Mouse (Mus musculus) hindbrain, embryonic 15.5 days (tissue): ENCODE results near the gene Nxpe4. TPM values are rescaled to one million over a fixed set of nuclear protein-coding genes. Genes with fewer than 3 reads are reported as not detected.
"Not testable (repeated sequence)": the region's sequence is repeated elsewhere in the genome, so short reads cannot be mapped to it uniquely, and the experiment has no call there.

ENCODE experiments used
- ATAC-seq: fragments of 200-750 bp; cut with Nextera tagmentation; 2 replicates; pipeline ENCODE4 v1.8.0; 2017; ENCODE audit warnings: low read depth, moderate number of reproducible peaks, moderate TSS enrichment; ENCODE audit not compliant: low FRiP score
- H3K27ac ChIP-seq: fragments of 300-500 bp; sonication (generic); replicated peaks from 2 replicates; pipeline ENCODE4 v1.5.1; 2015; ENCODE audit warnings: mild to moderate bottlenecking, inconsistent platforms
- H3K27me3 ChIP-seq: fragments of 300-500 bp; sonication (generic); 2 replicates; pipeline ENCODE4 v1.6.1; 2015; ENCODE audit warnings: control low read depth, inconsistent platforms
- H3K36me3 ChIP-seq: fragments of 300-500 bp; sonication (generic); 2 replicates; pipeline ENCODE4 v1.6.1; 2015; ENCODE audit warnings: control low read depth, inconsistent platforms
- H3K4me1 ChIP-seq: fragments of 300-500 bp; sonication (generic); replicated peaks from 2 replicates; pipeline ENCODE4 v1.6.1; 2015; ENCODE audit warnings: control low read depth, inconsistent platforms
- H3K4me2 ChIP-seq: fragments of 300-500 bp; sonication (generic); 2 replicates; pipeline ENCODE4 v1.6.1; 2015; ENCODE audit warnings: moderate library complexity, mild to moderate bottlenecking, inconsistent platforms
- H3K4me3 ChIP-seq: fragments of 300-500 bp; sonication (generic); 2 replicates; pipeline ENCODE4 v1.5.1; 2015; ENCODE audit warnings: mild to moderate bottlenecking, inconsistent platforms
- H3K9ac ChIP-seq: fragments of 300-500 bp; sonication (generic); 2 replicates; pipeline ENCODE4 v1.6.1; 2015; ENCODE audit warnings: inconsistent platforms
- H3K9me3 ChIP-seq: fragments of 300-500 bp; sonication (generic); 2 replicates; pipeline ENCODE4 v1.6.1; 2016; ENCODE audit warnings: control low read depth, inconsistent platforms
- WGBS: fragments of 180-500 bp; shearing (Covaris S2); methylation state at CpG from one replicate; pipeline ENCODE4 v1.1.7; 2015; 5-methylcytosine and 5-hydroxymethylcytosine counted together
- polyA plus RNA-seq: library from polyadenylated mRNA; unstranded; fragments of >200 nt; fragmentation: Nextera tagmentation; extraction: Ambion mirVana; gene quantifications from 2 replicates; pipeline ENCODE4 v1.2.1, GENCODE M21; 2015

Nxpe4 gene
- polyA plus RNA-seq, 1 experiment from 2014 or later: 8.7 TPM

DNA sequence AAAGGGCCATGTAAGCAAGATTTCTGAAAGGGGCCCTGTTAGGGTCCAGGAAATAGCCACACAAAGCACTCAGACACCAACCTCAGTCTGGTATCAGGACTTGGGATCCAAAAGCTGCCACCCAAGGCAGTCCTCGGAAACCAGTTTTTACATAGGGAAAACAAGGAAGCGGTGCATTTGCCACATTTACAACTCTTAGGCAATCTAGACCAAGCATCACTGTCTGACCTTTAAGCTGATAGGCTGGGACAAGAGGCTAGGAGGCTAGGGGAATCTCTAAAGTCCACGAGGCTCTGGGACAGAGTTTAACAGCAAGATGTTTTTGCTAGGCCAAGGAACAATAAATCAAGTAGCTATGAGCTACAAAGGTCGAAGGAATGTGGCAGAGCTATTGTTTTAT lies 226.6 kb downstream of the Nxpe4 start:
- 81% methylated on average over 4 of the region's 4 CpGs for WGBS
- H3K36me3 ChIP-seq: no peaks in the 10 kb centered on the region
- H3K27me3 ChIP-seq: no peaks in the 10 kb centered on the region

DNA sequence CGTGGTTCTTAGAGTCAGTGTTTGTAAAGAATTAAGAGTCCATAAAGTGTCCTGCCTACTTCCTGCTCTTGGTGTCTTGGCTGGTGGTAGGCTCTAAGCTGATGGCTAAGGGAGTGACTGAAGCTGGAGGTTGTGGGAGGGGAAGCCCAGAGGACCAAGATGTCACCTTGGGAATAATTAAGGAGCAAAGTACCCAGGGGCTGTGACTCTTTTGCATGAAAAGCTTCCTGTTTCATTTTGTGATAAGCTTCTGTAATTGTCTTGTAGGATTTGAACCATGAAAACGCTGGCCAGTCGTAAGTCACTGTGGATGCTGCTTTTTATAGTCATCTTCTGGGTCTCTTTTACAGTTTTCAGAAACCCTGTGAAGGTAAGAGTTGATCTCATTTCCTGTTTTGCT lies 228.2 kb downstream of the Nxpe4 start:
- H3K4me3 ChIP-seq: no peak overlapping the region
- H3K36me3 ChIP-seq: no peaks in the 10 kb centered on the region
- no peak overlapping the region for H3K27ac ChIP-seq
- H3K27me3 ChIP-seq: no peaks in the 10 kb centered on the region
- no peaks in the 10 kb centered on the region for H3K4me1 ChIP-seq
- WGBS: 83% methylated on average over 3 of the region's 3 CpGs
- H3K9me3 ChIP-seq: no peaks in the 10 kb centered on the region
- no peak overlapping the region for H3K4me2 ChIP-seq
- H3K9ac ChIP-seq: no peak overlapping the region
- ATAC-seq: no peak

More for the DNA sequence above, 226.6 kb downstream of the Nxpe4 start:
- Histone ChIP-seq H3K9ac (no peak overlapping the region), H3K4me1 (no peaks in the 10 kb centered on the region), H3K4me3 (no peak overlapping the region), H3K9me3 (no peaks in the 10 kb centered on the region), H3K27ac (no peak overlapping the region), H3K4me2 (no peak overlapping the region)
- ATAC-seq: no peak

GRCm38 (mm10) chr9:48403590-48404209 lies 241.9 kb downstream of the Nxpe4 start:
- Histone ChIP-seq H3K4me1 (no peaks in the 10 kb centered on the region), H3K27ac (no peak overlapping the region), H3K4me2 (no peak overlapping the region), H3K9ac (no peak overlapping the region), H3K27me3 (no peaks in the 10 kb centered on the region), H3K4me3 (no peak overlapping the region), H3K9me3 (no peaks in the 10 kb centered on the region), H3K36me3 (no peaks in the 10 kb centered on the region)
- no peak for ATAC-seq
- 96% methylated on average over 10 of the region's 10 CpGs for WGBS

GRCm38 (mm10) chr9:48404687-48405086 lies 242.9 kb downstream of the Nxpe4 start:
- no peaks in the 10 kb centered on the region for H3K27me3 ChIP-seq
- H3K36me3 ChIP-seq: no peaks in the 10 kb centered on the region
- no peak for ATAC-seq
- no peak overlapping the region for H3K4me3 ChIP-seq
- H3K4me2 ChIP-seq: no peak overlapping the region
- 57% methylated on average over 3 of the region's 3 CpGs for WGBS
- H3K27ac ChIP-seq: no peak overlapping the region
- H3K9ac ChIP-seq: no peak overlapping the region
- H3K9me3 ChIP-seq: no peaks in the 10 kb centered on the region
- H3K4me1 ChIP-seq: no peaks in the 10 kb centered on the region

DNA sequence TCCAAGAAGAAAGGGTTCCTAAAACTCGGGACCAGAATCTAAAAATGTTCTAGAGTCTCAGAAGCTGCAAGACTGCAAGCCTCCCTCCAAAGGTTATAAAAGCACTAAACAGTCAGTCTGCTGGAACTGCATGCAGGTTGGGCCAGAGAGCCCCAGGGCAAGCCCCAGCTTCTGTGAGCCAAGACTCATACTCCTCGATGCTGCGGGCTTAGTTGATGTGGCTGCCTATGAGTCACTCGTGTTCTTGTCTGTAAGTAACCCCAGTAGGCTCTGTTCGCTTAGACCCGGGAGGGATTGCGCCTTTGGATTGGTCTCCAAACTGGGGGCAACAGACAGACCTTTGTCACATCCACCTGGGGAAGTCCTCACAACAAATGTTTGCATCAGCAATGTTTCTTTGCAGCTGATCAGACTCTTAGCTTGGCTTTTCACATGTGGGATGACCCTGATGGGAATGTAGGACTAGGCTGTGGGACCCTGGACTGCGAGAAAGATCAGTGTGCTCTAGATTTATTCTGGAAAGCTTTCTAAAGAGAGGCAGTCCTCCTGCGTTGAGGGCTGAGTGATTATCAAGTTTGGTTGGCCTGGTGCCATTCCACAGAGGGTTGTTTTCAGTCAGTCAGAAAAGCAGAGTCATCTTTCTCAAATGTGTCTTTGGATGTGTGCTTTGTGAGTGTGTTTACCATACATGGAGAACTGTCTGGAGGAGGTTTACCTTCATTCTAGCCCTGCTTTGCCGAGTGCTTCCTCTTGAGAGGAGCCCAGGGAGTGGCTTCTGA lies 245.9 kb downstream of the Nxpe4 start:
- no peak overlapping the region for H3K9ac ChIP-seq
- WGBS: 80% methylated on average over 10 of the region's 10 CpGs
- H3K36me3 ChIP-seq: no peaks in the 10 kb centered on the region
- H3K27me3 ChIP-seq: no peaks in the 10 kb centered on the region
- H3K4me3 ChIP-seq: no peak overlapping the region
- no peak overlapping the region for H3K4me2 ChIP-seq
- no peak overlapping the region for H3K27ac ChIP-seq
- no peaks in the 10 kb centered on the region for H3K9me3 ChIP-seq
- ATAC-seq: no peak
- no peaks in the 10 kb centered on the region for H3K4me1 ChIP-seq

GRCm38 (mm10) chr9:48410217-48411035 lies 248.6 kb downstream of the Nxpe4 start:
- no peak for ATAC-seq
- Histone ChIP-seq H3K4me2 (no peak overlapping the region), H3K36me3 (no peaks in the 10 kb centered on the region), H3K27me3 (no peaks in the 10 kb centered on the region), H3K4me1 (no peaks in the 10 kb centered on the region), H3K4me3 (no peak overlapping the region), H3K27ac (no peak overlapping the region), H3K9me3 (no peaks in the 10 kb centered on the region), H3K9ac (no peak overlapping the region)
- WGBS: 90% methylated on average over 6 of the region's 6 CpGs

DNA sequence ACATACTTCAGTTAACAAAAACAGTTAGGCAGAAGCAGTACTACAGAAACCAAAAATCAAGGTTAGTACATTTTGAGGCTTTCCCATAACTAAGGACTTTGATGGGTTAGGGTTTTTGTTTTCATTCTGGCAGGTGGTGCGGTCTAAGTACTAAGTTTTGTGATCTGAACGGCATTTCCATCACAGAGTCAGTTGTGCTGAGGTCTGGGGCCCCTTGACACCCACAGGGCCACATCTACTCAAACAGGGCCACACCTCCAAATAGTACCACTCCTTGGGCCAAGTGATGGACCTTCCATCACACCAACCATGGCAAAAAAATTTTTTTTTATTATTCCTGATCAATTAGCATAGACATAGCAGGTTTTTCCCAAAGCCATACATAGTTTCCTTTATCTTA lies 251.8 kb downstream of the Nxpe4 start:
- no peak overlapping the region for H3K27ac ChIP-seq
- no peaks in the 10 kb centered on the region for H3K36me3 ChIP-seq
- H3K4me3 ChIP-seq: no peak overlapping the region
- H3K4me2 ChIP-seq: no peak overlapping the region
- 71% methylated on average over 2 of the region's 2 CpGs for WGBS
- H3K9ac ChIP-seq: no peak overlapping the region
- no peaks in the 10 kb centered on the region for H3K9me3 ChIP-seq
- H3K4me1 ChIP-seq: no peaks in the 10 kb centered on the region
- ATAC-seq: no peak
- no peaks in the 10 kb centered on the region for H3K27me3 ChIP-seq

- 92% methylated on average over 8 of the region's 8 CpGs for WGBS
- not testable (repeated sequence) for H3K9me3 ChIP-seq, H3K4me1 ChIP-seq, ATAC-seq, H3K4me2 ChIP-seq, H3K9ac ChIP-seq, H3K27me3 ChIP-seq, H3K4me3 ChIP-seq, H3K36me3 ChIP-seq, H3K27ac ChIP-seq
Measured at GRCm38 (mm10) chr9:48417366-48417765, 255.5 kb downstream of the Nxpe4 start.

- Histone ChIP-seq H3K4me3 (no peak overlapping the region), H3K4me2 (no peak overlapping the region), H3K4me1 (no peaks in the 10 kb centered on the region), H3K36me3 (no peaks in the 10 kb centered on the region), H3K27ac (no peak overlapping the region), H3K9ac (no peak overlapping the region), H3K9me3 (no peaks in the 10 kb centered on the region), H3K27me3 (no peaks in the 10 kb centered on the region)
- 81% methylated on average over 3 of the region's 3 CpGs for WGBS
- no peak for ATAC-seq
Measured at GRCm38 (mm10) chr9:48417994-48418393, 256.2 kb downstream of the Nxpe4 start.

DNA sequence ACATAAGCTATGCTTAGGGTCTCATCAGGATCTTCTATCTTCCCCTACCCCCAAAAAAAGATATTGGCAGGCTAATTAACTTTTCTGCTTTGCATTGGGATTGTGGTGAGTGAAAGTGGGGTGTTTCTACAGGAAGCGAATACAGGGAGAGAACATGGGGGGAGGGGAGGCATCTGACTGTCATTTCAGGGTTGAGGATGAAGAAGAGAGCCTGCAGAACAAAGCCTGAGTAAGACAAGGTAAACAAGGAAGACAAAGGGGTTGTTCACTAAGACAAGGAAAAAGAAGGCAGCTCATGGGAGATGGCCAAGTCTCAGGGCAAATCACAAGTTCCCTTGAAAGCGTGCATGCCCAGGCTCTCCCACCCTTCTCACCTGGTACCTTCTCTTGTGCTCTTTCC lies 256.6 kb downstream of the Nxpe4 start:
- H3K27ac ChIP-seq: no peak overlapping the region
- WGBS: 77% methylated on average over 2 of the region's 2 CpGs
- no peak overlapping the region for H3K4me2 ChIP-seq
- no peak overlapping the region for H3K4me3 ChIP-seq
- no peaks in the 10 kb centered on the region for H3K9me3 ChIP-seq
- no peaks in the 10 kb centered on the region for H3K4me1 ChIP-seq
- no peak overlapping the region for H3K9ac ChIP-seq
- H3K27me3 ChIP-seq: no peaks in the 10 kb centered on the region
- no peak for ATAC-seq
- H3K36me3 ChIP-seq: no peaks in the 10 kb centered on the region

- Histone ChIP-seq H3K4me3 (no peak overlapping the region), H3K9ac (no peak overlapping the region), H3K9me3 (no peaks in the 10 kb centered on the region), H3K27me3 (no peaks in the 10 kb centered on the region), H3K4me1 (no peaks in the 10 kb centered on the region), H3K4me2 (no peak overlapping the region), H3K36me3 (no peaks in the 10 kb centered on the region), H3K27ac (no peak overlapping the region)
- 72% methylated on average over 8 of the region's 8 CpGs for WGBS
- no peak for ATAC-seq
Measured at GRCm38 (mm10) chr9:48418829-48419228, 257.0 kb downstream of the Nxpe4 start.

GRCm38 (mm10) chr9:48420437-48420836 lies 258.6 kb downstream of the Nxpe4 start:
- 85% methylated on average over 7 of the region's 7 CpGs for WGBS
- H3K4me1 ChIP-seq: no peaks in the 10 kb centered on the region

More at GRCm38 (mm10) chr9:48420437-48420836, 258.6 kb downstream of the Nxpe4 start:
- no peak for ATAC-seq
- H3K4me3 ChIP-seq: no peak overlapping the region
- no peaks in the 10 kb centered on the region for H3K36me3 ChIP-seq
- H3K4me2 ChIP-seq: no peak overlapping the region
- no peak overlapping the region for H3K9ac ChIP-seq
- H3K9me3 ChIP-seq: no peaks in the 10 kb centered on the region
- H3K27me3 ChIP-seq: no peaks in the 10 kb centered on the region
- no peak overlapping the region for H3K27ac ChIP-seq
